Mouse (Mus musculus): Measurements from ENCODE around the gene Scfd2.

- TF ChIP-seq POLR2A (IDR thresholded peaks at IDR 0.05; ENCODE audit: extremely low read depth, insufficient read depth, low read length): no peak
- no peak for TF ChIP-seq CTCF (IDR thresholded peaks at IDR 0.05; ENCODE audit: extremely low read depth, insufficient read depth, low read length)
Observed at GRCm38 (mm10) chr5:74404887-74405286, 126.7 kb downstream of the Scfd2 start.
